Mouse (Mus musculus) hindbrain, postnatal 0 days (tissue): ENCODE results near the gene Ccnyl1. TPM values are rescaled to one million over a fixed set of nuclear protein-coding genes. Genes with fewer than 3 reads are reported as not detected.
A peak's percentile ranks its signal among the peaks of the same experiment; 100 is the strongest.

Source experiments
- ATAC-seq: fragments of 200-750 bp; cut with Nextera tagmentation; 2 replicates; pipeline ENCODE4 v1.8.0; 2017; ENCODE audit warnings: mild to moderate bottlenecking, moderate TSS enrichment, moderate library complexity
- DNase-seq: peaks from one replicate; pipeline ENCODE4 v3.0.0-alpha.2; 2015; ENCODE audit warnings: low spot score
- H3K27ac ChIP-seq: fragments of 300-500 bp; sonication (generic); 2 replicates; pipeline ENCODE4 v1.5.1; 2014; ENCODE audit warnings: mild to moderate bottlenecking
- H3K27me3 ChIP-seq: fragments of 300-500 bp; sonication (generic); 2 replicates; pipeline ENCODE4 v1.6.1; 2014; ENCODE audit warnings: low read length, mixed read lengths; ENCODE audit not compliant: insufficient read depth
- H3K36me3 ChIP-seq: fragments of 300-500 bp; sonication (generic); 2 replicates; pipeline ENCODE4 v1.6.1; 2014; ENCODE audit warnings: low read length, mixed read lengths; ENCODE audit not compliant: insufficient read depth
- H3K4me1 ChIP-seq: fragments of 300-500 bp; sonication (generic); 2 replicates; pipeline ENCODE4 v1.6.1; 2014; ENCODE audit warnings: antibody characterized with exemption, low read length, mixed read lengths; ENCODE audit not compliant: insufficient read depth
- H3K4me2 ChIP-seq: fragments of 300-500 bp; sonication (generic); 2 replicates; pipeline ENCODE4 v1.6.1; 2014; ENCODE audit warnings: low read depth, mild to moderate bottlenecking, low read length, moderate library complexity, mixed read lengths
- H3K4me3 ChIP-seq: fragments of 300-500 bp; sonication (generic); 2 replicates; pipeline ENCODE4 v1.5.1; 2014; ENCODE audit warnings: low read length
- H3K9ac ChIP-seq: fragments of 300-500 bp; sonication (generic); replicated peaks from 2 replicates; pipeline ENCODE4 v1.6.1; 2014; ENCODE audit warnings: mild to moderate bottlenecking, low read length, moderate library complexity, mixed read lengths
- H3K9me3 ChIP-seq: fragments of 300-500 bp; sonication (generic); 2 replicates; pipeline ENCODE4 v1.6.1; 2016; ENCODE audit warnings: low read length, mixed read lengths
- CTCF ChIP-seq: IDR thresholded peaks from 2 replicates; pipeline ENCODE4 v1.5.1; 2016; ENCODE audit warnings: antibody characterized with exemption, control low read depth, low read depth
- WGBS: fragments of 180-500 bp; shearing (Covaris S2); extraction: QIAGEN DNeasy Blood & Tissue Kit; methylation state at CpG from one replicate; pipeline ENCODE4 v1.1.7; 2014; 5-methylcytosine and 5-hydroxymethylcytosine counted together
- polyA plus RNA-seq: library from polyadenylated mRNA; unstranded; fragments of >200 nt; fragmentation: Nextera tagmentation; extraction: Ambion mirVana; gene quantifications from 2 replicates; pipeline ENCODE4 v1.2.1, GENCODE M21; 2015
- total RNA-seq: library from RNA; depleted of rRNA; stranded (reverse); fragments of >200 nt; gene quantifications from 2 replicates; pipeline ENCODE4 v1.2.3, GENCODE M21; 2014

Ccnyl1 gene
- total and polyA plus RNA-seq, 2 experiments from 2014 or later = 3.5 to 17.5 TPM

- TF ChIP-seq CTCF = no peak
- peaks cover 12% of the 10 kb centered on the region for H3K4me1 ChIP-seq
These were observed 4.9 kb downstream of the Ccnyl1 start for GRCm38 (mm10) chr1:64695156-64695555.

GRCm38 (mm10) chr1:64701780-64702179 lies 11.5 kb downstream of the Ccnyl1 start:
- no peaks in the 10 kb centered on the region for H3K27me3 ChIP-seq
- no peak overlapping the region for H3K4me3 ChIP-seq
- H3K36me3 ChIP-seq = peaks cover 4% of the 10 kb centered on the region; the same call in 1 of the 2 replicates
- H3K4me1 ChIP-seq = no peaks in the 10 kb centered on the region
- ATAC-seq (no peak), DNase-seq (no peak)
- 86% methylated on average over 3 of the region's 3 CpGs for WGBS
- no peak for TF ChIP-seq CTCF
- no peak overlapping the region for H3K9ac ChIP-seq
- H3K4me2 ChIP-seq = no peak overlapping the region
- H3K27ac ChIP-seq = no peak overlapping the region
- H3K9me3 ChIP-seq = no peaks in the 10 kb centered on the region

More at GRCm38 (mm10) chr1:64695156-64695555, 4.9 kb downstream of the Ccnyl1 start:
- no peak overlapping the region for H3K4me3 ChIP-seq
- no peaks in the 10 kb centered on the region for H3K27me3 ChIP-seq
- DNase-seq = no peak
- no peak overlapping the region for H3K4me2 ChIP-seq
- no peaks in the 10 kb centered on the region for H3K9me3 ChIP-seq
- H3K27ac ChIP-seq = no peak overlapping the region
- 63% methylated on average over 3 of the region's 3 CpGs for WGBS
- no peak for ATAC-seq
- no peaks in the 10 kb centered on the region for H3K36me3 ChIP-seq
- H3K9ac ChIP-seq = no peak overlapping the region

GRCm38 (mm10) chr1:64705230-64705629 lies 15.0 kb downstream of the Ccnyl1 start:
- WGBS = 41% methylated on average over 6 of the region's 6 CpGs
- H3K4me2 ChIP-seq = no peak overlapping the region
- H3K27me3 ChIP-seq = no peaks in the 10 kb centered on the region
- H3K4me3 ChIP-seq = no peak overlapping the region
- no peaks in the 10 kb centered on the region for H3K9me3 ChIP-seq
- no peak for ATAC-seq
- peaks cover 4% of the 10 kb centered on the region; the same call in 1 of the 2 replicates for H3K36me3 ChIP-seq
- peak; percentile 77 for DNase-seq
- no peaks in the 10 kb centered on the region for H3K4me1 ChIP-seq
- peak; percentile 67 for TF ChIP-seq CTCF
- H3K27ac ChIP-seq = no peak overlapping the region
- H3K9ac ChIP-seq = no peak overlapping the region

- H3K36me3 ChIP-seq = peaks cover 3% of the 10 kb centered on the region; the same call in 1 of the 2 replicates
- WGBS = 93% methylated on average over 2 of the region's 2 CpGs
- TF ChIP-seq CTCF = no peak
- H3K27ac ChIP-seq = no peak overlapping the region
- H3K4me1 ChIP-seq = no peaks in the 10 kb centered on the region
- no peak overlapping the region for H3K4me2 ChIP-seq
- H3K27me3 ChIP-seq = no peaks in the 10 kb centered on the region
- ATAC-seq = no peak
- no peak overlapping the region for H3K9ac ChIP-seq
- DNase-seq = no peak
- H3K4me3 ChIP-seq = no peak overlapping the region
- H3K9me3 ChIP-seq = no peaks in the 10 kb centered on the region
These were observed 16.4 kb downstream of the Ccnyl1 start for GRCm38 (mm10) chr1:64706610-64707009.

GRCm38 (mm10) chr1:64709891-64710290 lies 19.6 kb downstream of the Ccnyl1 start:
- Histone ChIP-seq H3K9me3 (no peaks in the 10 kb centered on the region), H3K4me1 (no peaks in the 10 kb centered on the region), H3K4me3 (no peak overlapping the region), H3K27ac (no peak overlapping the region), H3K27me3 (no peaks in the 10 kb centered on the region), H3K36me3 (peaks cover 2% of the 10 kb centered on the region; the same call in 1 of the 2 replicates), H3K9ac (no peak overlapping the region), H3K4me2 (no peak overlapping the region)
- TF ChIP-seq CTCF = peak; percentile 77
- WGBS = 13% methylated on average over 2 of the region's 2 CpGs
- ATAC-seq (no peak), DNase-seq (peak; percentile 57)

- H3K9ac ChIP-seq = no peak overlapping the region
- no peak for ATAC-seq
- no peak for DNase-seq
- no peak for TF ChIP-seq CTCF
- no peak overlapping the region for H3K4me3 ChIP-seq
- H3K27ac ChIP-seq = no peak overlapping the region
- 83% methylated on average over 14 of the region's 14 CpGs for WGBS
- no peaks in the 10 kb centered on the region for H3K4me1 ChIP-seq
- no peaks in the 10 kb centered on the region for H3K9me3 ChIP-seq
- H3K27me3 ChIP-seq = no peaks in the 10 kb centered on the region
- peaks cover 3% of the 10 kb centered on the region; the same call in 1 of the 2 replicates for H3K36me3 ChIP-seq
- H3K4me2 ChIP-seq = no peak overlapping the region
These were observed 21.9 kb downstream of the Ccnyl1 start for GRCm38 (mm10) chr1:64712006-64712760.

- Histone ChIP-seq H3K9me3 (no peaks in the 10 kb centered on the region), H3K4me3 (no peak overlapping the region), H3K4me2 (no peak overlapping the region), H3K36me3 (peaks cover 11% of the 10 kb centered on the region), H3K4me1 (no peaks in the 10 kb centered on the region), H3K27me3 (no peaks in the 10 kb centered on the region), H3K9ac (no peak overlapping the region), H3K27ac (no peak overlapping the region)
- no peak for DNase-seq
- ATAC-seq = no peak
- no peak for TF ChIP-seq CTCF
- WGBS = 76% methylated on average over 2 of the region's 2 CpGs
These were observed 25.2 kb downstream of the Ccnyl1 start for GRCm38 (mm10) chr1:64715458-64715857.
